Mouse (Mus musculus): ENCODE measurements around the gene Ezh1.

GRCm38 (mm10) chr11:101164351-101164665, 62.0 kb downstream of the Ezh1 start:
- no peak for TF ChIP-seq CTCF (IDR thresholded peaks at IDR 0.05; ENCODE audit: low read depth, low read length)
- no peak for TF ChIP-seq POLR2AphosphoS5 (IDR thresholded peaks at IDR 0.05; ENCODE audit: insufficient replicate concordance, low read depth, low read length)
- no peak for TF ChIP-seq GATA1 (IDR thresholded peaks at IDR 0.05; ENCODE audit: borderline replicate concordance, low read length)

All from G1E (cell line).